Mouse (Mus musculus) bone marrow, adult 2 months (tissue): ENCODE results near the gene Arhgap22. TPM values are rescaled to one million over a fixed set of nuclear protein-coding genes. Genes with fewer than 3 reads are reported as not detected.

ENCODE experiments used
- H3K27ac ChIP-seq: fragments of 200-500 bp; 2 replicates; pipeline ENCODE4 v1.5.1; 2012; ENCODE audit warnings: low read depth, mild to moderate bottlenecking, control low read depth, inconsistent platforms, low read length; ENCODE audit not compliant: control insufficient read depth, poor library complexity, insufficient read depth
- H3K4me1 ChIP-seq: fragments of 200-500 bp; 2 replicates; pipeline ENCODE4 v1.6.1; 2011; ENCODE audit warnings: low read length; ENCODE audit not compliant: control insufficient read depth, insufficient read depth
- H3K4me3 ChIP-seq: fragments of 200-500 bp; replicated peaks from 2 replicates; pipeline ENCODE3; 2011; ENCODE audit warnings: mild to moderate bottlenecking, low read depth, low read length, control low read depth; ENCODE audit not compliant: control insufficient read depth
- CTCF ChIP-seq: fragments of 200-500 bp; IDR thresholded peaks from 2 replicates; pipeline ENCODE4 v1.5.1; 2011; ENCODE audit warnings: low read length, control low read depth; ENCODE audit not compliant: control insufficient read depth, insufficient read depth
- POLR2A ChIP-seq: fragments of 200-500 bp; IDR thresholded peaks from 2 replicates; pipeline ENCODE4 v1.6.1; 2011; ENCODE audit warnings: low read depth, mild to moderate bottlenecking, control low read depth, low read length, borderline replicate concordance; ENCODE audit not compliant: control insufficient read depth
- WGBS: fragments of 180-500 bp; shearing (Covaris S2); methylation state at CpG from one replicate; pipeline ENCODE4 v1.1.7; 2018; 5-methylcytosine and 5-hydroxymethylcytosine counted together
- polyA plus RNA-seq: library from polyadenylated mRNA; stranded (reverse); fragments of >200 nt; gene quantifications from 2 replicates; pipeline ENCODE4 v1.2.4, GENCODE M21; 2011; ENCODE audit warnings: low replicate concordance; ENCODE audit not compliant: missing spikeins, insufficient read depth, insufficient read length

The Arhgap22 gene
- polyA plus RNA-seq, 1 experiment: 1.3 TPM

DNA sequence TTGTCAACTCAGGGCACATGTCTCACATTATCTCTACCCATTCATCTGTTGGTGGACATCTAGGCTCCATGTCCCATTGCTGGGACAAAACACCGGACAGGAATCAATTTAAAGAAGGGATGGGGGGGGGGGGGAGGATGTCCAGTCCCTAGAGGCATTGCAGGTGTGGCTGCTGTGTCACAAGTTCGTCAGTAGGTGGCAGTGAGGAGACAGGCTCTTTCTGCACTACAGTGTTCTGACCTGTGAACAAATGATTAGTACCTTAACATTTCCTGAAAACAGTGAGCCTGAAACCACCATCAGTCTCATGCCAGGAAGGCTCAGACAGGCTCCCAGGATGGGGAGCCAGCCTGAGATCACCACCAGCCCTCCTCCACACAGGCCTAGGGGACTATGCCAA lies 6.8 kb upstream of the Arhgap22 start:
- TF ChIP-seq CTCF (peak; percentile 59), POLR2A (no peak)
- no peak overlapping the region for H3K4me3 ChIP-seq
- H3K4me1 ChIP-seq: no peaks in the 10 kb centered on the region; the same call in 1 of the 2 replicates
- H3K27ac ChIP-seq: no peak overlapping the region
- 13% methylated on average over 2 of the region's 2 CpGs for WGBS

DNA sequence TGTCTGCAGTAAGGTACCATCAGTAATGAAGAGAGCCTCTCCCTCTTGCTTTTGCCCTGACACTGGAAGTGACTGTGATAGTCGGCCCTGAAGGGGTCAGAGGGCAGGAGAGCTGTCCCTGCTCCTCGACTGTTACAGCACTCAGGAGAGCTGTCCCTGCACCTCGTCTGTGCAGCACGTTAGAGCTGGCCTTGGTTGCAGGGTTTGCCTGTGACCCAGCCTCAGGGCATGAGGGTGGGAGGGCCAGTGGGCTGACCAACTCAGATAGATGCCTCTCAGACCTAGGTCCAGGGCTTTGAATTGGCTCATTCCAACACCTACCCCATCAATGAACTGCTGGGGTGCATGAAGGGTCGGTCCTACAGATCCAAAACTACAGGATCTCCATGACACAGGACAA lies 5.5 kb upstream of the Arhgap22 start:
- Histone ChIP-seq H3K4me3 (no peak overlapping the region), H3K4me1 (no peaks in the 10 kb centered on the region), H3K27ac (no peak overlapping the region)
- WGBS: 64% methylated on average over 5 of the region's 5 CpGs
- no peak for TF ChIP-seq POLR2A
- TF ChIP-seq CTCF: no peak

DNA sequence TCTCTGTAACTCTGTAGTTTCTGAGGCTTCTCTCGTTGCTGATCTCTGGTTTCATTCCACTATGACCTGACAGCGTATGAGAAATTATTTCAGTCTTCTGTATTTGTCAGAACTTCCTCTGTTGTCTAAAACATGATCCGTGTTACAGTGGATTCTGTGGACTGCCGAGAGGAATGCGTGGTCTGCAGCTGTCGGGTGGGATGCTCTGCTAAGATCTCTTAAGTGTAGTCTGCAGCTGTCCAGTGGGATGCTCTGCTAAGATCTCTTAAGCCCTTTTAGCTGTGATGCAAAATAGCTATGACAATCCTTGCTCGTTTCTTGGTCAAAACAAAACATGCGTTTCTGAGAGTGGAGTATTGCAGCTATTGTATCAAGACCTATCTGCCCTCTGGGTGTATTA lies 3.0 kb upstream of the Arhgap22 start:
- Histone ChIP-seq H3K4me1 (no peaks in the 10 kb centered on the region; the same call in 1 of the 2 replicates), H3K27ac (no peak overlapping the region), H3K4me3 (no peak overlapping the region)
- 74% methylated on average over 8 of the region's 8 CpGs for WGBS
- TF ChIP-seq POLR2A (no peak), CTCF (no peak)

DNA sequence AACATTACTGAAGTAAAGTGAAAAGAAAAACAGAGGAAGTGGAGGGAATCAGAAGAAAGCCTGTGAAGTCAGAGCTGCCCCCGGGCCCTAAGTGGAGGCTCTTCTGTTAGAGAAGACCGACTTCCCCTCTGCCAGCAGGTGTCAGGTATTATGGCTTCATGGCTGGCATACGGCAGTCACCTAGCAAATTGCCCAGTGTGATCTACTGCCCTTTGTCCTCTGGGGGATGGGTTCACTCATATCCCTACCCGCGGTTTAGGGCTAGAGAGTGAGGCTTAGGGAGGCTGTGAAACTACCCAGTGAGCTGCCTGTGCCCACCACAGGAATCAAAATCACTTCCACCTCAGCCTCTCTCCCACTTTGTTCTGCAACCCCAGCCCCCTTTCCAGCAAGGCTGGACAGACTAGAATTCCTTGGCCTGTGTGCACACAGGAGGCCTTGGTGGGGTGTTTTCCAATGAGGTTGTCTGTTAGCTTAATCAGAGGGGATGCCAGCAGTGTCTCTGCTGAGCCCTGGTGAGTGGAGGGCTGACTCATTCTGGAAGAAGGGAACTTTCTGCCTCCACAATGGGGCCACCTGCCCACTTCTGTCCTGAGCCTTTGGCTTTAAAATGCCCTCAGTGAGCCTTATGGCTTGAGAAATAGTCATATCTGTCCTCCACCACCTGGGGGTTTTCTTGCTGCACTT lies 1.4 kb upstream of the Arhgap22 start:
- H3K27ac ChIP-seq: no peak overlapping the region
- no peak for TF ChIP-seq POLR2A

DNA sequence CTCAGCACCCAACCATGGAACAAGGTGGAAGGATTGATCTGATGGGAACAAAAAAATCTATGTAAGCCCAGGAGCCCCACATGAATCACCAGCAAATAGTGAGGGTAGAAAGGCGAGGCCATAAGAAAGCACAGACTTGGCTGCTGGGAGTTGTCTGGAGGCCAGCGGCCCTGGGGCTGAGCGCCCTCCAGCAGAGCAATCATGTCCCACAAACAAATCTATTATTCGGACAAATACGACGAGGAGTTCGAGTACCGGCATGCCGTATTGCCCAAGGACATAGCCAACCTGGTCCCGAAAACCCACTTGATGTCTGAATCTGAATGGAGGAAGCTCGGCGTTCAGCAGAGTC lies 892 bp upstream of the Arhgap22 start:
- Histone ChIP-seq H3K27ac (no peak overlapping the region), H3K4me3 (no peak overlapping the region), H3K4me1 (no peaks in the 10 kb centered on the region; the same call in 1 of the 2 replicates)
- TF ChIP-seq CTCF (no peak), POLR2A (no peak)
- 82% methylated on average over 12 of the region's 12 CpGs for whole genome bisulfite sequencing

More for the DNA sequence above, 1.4 kb upstream of the Arhgap22 start:
- H3K4me3 ChIP-seq: no peak overlapping the region
- WGBS: 53% methylated on average over 5 of the region's 5 CpGs
- no peaks in the 10 kb centered on the region; the same call in 1 of the 2 replicates for H3K4me1 ChIP-seq

DNA sequence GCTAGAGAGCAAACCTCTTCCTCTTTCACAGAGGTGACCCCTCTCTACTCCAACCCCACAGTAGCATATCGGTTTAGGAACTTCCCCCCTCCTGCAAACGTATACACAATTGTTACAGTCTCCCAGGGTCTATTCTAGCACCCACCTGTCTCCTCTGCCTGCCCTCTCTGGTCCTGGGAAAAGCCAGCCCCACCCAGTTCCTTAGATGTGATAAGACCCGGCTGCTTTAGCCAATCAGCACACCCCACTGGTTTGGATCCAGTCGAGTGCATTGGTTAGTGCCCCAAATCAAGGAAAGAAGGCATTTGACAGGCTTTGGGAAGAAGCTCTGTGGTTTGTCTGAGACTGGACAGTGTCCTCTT lies 922 bp downstream of the Arhgap22 start:
- Histone ChIP-seq H3K27ac (no peak overlapping the region), H3K4me1 (no peaks in the 10 kb centered on the region; the same call in 1 of the 2 replicates), H3K4me3 (no peak overlapping the region)
- no peak for TF ChIP-seq POLR2A
- no peak for TF ChIP-seq CTCF
- WGBS: 7% methylated on average over 4 of the region's 4 CpGs

DNA sequence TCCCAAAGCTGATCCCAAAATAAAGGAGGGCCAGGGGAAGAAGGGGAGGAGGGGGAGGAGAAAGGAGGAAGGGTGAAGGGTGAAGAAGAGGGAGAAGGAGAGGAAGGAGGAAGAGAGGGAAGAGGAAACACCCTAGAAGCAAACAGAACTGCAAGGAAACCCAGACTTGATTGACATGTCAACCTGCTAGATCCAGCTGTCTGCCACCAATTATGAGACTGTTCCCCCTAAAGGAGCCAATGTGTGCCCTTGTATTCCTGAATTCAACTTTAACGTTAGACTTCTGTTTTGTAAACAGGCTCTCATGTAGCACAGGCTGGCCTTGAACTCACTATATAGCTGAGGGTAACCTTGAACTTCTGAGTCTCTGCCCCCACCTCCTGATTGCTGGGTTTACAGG lies 1.3 kb downstream of the Arhgap22 start:
- Histone ChIP-seq H3K4me1 (no peaks in the 10 kb centered on the region; the same call in 1 of the 2 replicates), H3K27ac (no peak overlapping the region), H3K4me3 (no peak overlapping the region)
- TF ChIP-seq CTCF (no peak), POLR2A (no peak)
- 47% methylated on average over 1 of the region's 1 CpGs for WGBS

DNA sequence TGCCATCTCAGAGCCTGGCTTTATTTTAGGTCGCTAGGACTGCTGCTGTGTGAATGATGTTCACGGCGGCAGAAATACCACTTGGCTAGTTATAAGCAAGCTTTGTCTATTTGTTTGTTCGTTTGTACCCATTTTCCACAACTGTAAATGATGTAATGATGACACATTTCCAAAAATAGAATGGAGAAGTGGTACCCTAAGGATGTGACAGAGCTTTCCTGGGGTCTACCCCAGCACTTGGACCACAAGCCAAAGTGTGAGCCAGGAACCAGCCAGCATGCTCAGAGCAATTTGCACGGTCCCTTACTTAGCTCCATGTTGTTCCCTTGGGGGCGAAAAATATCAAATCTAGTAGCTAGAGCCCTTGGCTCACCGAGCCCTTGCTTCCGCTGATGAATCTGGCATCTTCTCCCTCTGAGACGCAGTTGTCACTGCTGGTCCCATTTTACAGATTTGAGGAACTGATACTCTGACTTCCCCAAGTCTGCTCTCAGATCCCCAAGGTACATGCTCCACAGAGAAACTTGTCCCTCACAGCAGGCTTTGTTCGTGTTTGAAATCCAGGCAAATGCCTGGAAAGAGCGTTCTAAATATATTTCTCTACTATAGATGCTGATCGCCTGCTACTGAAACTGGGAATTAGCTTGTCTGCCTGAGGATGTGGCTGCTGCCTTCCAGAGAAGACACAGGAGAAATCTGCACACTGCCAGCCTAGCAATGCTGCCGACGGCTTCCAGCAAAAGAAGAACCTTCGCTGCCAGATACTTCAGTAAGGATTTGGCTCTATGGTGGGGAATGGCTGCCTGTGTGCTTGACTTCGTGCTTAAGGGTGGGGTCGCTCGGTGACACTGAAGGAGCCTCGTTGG lies 2.8 kb downstream of the Arhgap22 start:
- Histone ChIP-seq H3K4me3 (no peak overlapping the region), H3K27ac (no peak overlapping the region), H3K4me1 (no peaks in the 10 kb centered on the region; the same call in 1 of the 2 replicates)
- WGBS: 65% methylated on average over 19 of the region's 19 CpGs
- TF ChIP-seq CTCF (no peak), POLR2A (no peak)
